Mouse (Mus musculus) brown adipose tissue, adult 24 weeks (tissue): ENCODE results near the gene Slc9c1. TPM values are rescaled to one million over a fixed set of nuclear protein-coding genes. Genes with fewer than 3 reads are reported as not detected.

Experiments used
- H3K27ac ChIP-seq: fragments of 200-500 bp; replicated peaks from 2 replicates; pipeline ENCODE4 v1.5.1; 2012; ENCODE audit warnings: low read depth, mild to moderate bottlenecking, low read length
- H3K4me1 ChIP-seq: fragments of 200-500 bp; 2 replicates; pipeline ENCODE4 v1.6.1; 2012; ENCODE audit warnings: low read length, mixed read lengths; ENCODE audit not compliant: control insufficient read depth, insufficient read depth, insufficient read length
- H3K4me3 ChIP-seq: fragments of 200-500 bp; 2 replicates; pipeline ENCODE4 v1.5.1; 2012; ENCODE audit warnings: low read depth, mild to moderate bottlenecking, low read length, moderate library complexity; ENCODE audit not compliant: insufficient read depth
- polyA plus RNA-seq: library from polyadenylated mRNA; stranded (reverse); fragments of >200 nt; gene quantifications from 2 replicates; pipeline ENCODE4 v1.2.4, GENCODE M21; 2012; ENCODE audit not compliant: missing spikeins, insufficient read depth, insufficient read length

Gene Slc9c1
- polyA plus RNA-seq, 1 experiment = not detected

DNA sequence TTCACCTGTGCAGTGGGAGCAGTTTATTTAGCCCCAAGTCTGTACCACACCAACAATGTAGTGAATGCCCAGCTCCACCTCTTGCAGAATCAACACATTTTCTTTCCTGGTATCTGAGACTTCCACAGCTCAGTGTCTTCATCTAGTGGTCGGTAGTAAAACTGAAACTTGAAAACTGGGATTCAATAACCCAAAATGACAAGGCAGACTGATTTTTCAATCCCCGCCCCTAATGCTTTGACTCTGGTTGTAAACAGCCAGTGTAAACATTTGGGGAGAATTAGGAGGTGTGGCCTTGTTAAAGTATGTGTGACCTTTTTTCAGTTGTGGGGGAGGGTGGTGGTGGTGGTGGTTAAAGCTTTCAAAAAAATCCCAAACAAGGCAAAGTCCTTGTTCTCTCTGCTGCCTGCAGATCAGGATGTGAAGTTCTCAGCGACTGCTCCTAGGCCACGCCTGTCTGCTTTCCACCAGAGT lies 73.4 kb downstream of the Slc9c1 start:
- Histone ChIP-seq H3K27ac (peak overlapping the region; percentile 42), H3K4me3 (0 out of 2 replicates have a peak overlapping the region, but pooled peaks have one; percentile 19), H3K4me1 (no peaks in the 10 kb centered on the region)

DNA sequence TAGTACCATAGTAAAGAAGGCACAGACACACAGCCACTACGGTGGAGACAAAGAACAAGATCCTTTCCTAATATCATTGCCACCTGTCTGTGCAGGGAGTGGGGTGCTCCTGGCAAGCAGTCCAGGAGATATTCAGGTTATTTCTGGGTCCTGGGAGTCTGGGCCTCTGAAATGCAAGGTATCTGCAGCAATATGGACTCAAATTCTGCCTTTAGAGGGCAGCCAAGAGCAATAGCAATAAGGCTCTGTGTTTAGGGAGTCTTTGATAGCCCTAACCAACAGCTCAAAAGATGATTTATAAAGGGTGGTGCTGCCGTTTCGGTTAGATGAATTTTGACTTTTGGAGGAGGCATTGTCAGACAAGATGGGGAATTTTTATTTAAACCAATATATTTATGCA lies 74.2 kb downstream of the Slc9c1 start:
- H3K27ac ChIP-seq = no peak overlapping the region
- no peak overlapping the region for H3K4me3 ChIP-seq

DNA sequence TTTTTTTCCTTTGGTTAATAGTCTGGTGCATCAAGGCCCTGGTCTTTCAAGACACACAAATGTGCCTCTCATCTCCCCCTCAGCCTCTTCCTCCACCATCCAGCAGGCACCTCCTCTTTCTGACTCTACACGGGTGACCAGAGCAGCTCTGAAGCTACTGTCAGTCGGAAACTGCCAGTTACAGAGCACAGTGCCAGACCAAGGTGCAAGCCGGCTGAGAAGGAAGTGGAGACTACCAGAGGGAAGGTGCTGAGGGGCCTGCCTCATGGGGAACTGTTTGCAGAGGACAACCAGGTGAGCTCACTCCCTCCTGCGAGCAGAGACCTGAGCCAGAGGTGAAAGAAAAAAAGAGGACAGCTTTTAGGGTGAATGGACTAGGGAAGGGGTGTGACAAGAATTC lies 75.2 kb downstream of the Slc9c1 start, which contains the start of gene Gcsam:
TSS of gene Gcsam (plus strand) at position 114 of the 400 bp plus-strand sequence.
- Histone ChIP-seq H3K4me3 (no peak within 1 kb of the TSS), H3K4me1 (no peaks in the 10 kb centered on the region), H3K27ac (no peak within 1 kb of the TSS)

More for the DNA sequence above, 74.2 kb downstream of the Slc9c1 start:
- no peaks in the 10 kb centered on the region for H3K4me1 ChIP-seq

DNA sequence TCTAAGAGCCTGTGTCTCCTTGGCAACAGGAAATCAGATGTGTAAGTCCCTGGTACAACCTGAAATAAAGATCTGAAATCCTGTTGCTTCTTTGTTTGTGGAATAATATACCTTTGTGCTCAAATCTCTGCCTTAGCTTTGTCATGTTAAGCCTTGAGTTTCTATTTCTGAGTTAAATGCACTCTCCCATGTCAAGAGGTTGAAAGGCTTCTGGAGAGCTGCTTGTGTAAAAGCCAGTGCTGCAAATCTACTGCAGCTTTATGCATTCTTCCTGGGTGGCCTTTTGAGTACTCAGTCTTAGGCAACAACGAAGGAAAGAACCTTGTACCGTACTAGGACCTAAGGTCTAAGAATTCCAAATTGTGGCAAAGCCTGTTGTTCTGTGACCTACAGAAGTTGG lies 78.1 kb downstream of the Slc9c1 start:
- Histone ChIP-seq H3K4me1 (no peaks in the 10 kb centered on the region), H3K27ac (no peak overlapping the region), H3K4me3 (no peak overlapping the region)

DNA sequence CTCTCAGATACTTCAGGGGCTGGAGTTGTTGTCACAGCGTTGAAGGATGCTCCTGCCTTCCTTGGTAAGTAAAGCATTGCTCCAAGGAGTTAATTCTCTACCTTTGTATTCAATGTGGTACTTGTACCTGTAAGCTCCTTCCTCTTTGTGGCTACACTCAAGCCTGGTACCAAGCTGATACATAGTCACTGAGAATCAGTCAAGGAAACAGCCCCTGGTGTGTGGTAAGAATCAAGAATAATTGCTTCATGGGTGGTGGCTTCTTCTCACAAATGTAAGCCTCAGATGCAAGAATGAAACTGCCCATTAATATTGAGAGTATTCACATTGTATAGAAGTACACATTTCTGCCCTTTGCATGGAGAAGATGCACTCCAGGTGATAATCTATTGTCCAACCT lies 80.8 kb downstream of the Slc9c1 start:
- no peaks in the 10 kb centered on the region for H3K4me1 ChIP-seq

DNA sequence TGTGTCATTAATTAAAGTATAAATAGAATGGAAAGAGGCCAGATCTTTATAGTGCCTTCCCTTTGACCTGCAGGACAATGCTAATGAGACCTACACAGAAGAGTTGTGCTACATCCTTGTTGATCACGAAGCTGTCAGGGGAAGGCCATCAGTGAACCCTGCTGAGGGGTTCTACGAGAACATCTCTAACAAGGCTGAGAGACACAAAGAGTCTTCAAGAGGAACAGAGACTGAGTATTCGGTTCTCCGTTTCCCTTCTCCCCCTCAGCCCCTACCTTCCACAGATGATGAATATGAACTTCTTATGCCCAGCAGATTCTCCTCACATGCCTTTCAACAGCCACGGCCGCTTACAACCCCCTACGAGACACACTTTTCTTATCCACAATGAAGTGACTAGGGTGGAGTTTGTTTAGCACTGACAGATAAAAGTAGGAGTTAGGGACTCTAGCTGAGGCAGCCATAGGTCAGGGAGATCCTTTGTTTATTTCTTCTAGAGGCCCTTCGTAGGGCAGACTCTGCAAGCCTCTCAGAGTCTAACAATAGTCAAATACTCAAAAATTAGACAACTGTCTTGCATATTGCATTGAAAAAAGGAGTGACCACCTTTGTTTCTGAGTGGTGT lies 84.8 kb downstream of the Slc9c1 start:
- no peak overlapping the region for H3K27ac ChIP-seq
- no peaks in the 10 kb centered on the region for H3K4me1 ChIP-seq
- no peak overlapping the region for H3K4me3 ChIP-seq

More for the DNA sequence above, 80.8 kb downstream of the Slc9c1 start:
- Histone ChIP-seq H3K27ac (no peak overlapping the region), H3K4me3 (no peak overlapping the region)

DNA sequence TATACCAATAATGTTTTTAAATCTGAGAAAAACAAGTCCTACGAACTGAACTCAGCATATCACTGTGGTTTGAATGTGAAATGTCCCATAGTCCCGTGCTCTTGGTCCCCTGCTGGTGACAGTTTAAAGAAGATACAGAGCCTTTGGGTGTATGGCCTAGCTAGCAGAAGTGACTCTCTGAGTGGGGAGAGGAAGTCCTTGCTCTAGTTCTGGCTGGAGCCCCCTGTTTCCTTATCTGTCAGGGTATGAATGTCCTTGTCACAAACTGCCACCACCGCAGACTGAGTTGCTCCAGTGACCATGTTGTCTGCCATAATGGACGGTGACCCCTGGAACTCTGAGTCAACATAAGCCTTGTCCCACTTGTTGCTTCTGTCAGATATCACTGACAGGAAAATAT lies 88.1 kb downstream of the Slc9c1 start:
- Histone ChIP-seq H3K4me1 (no peaks in the 10 kb centered on the region), H3K27ac (no peak overlapping the region), H3K4me3 (no peak overlapping the region)

DNA sequence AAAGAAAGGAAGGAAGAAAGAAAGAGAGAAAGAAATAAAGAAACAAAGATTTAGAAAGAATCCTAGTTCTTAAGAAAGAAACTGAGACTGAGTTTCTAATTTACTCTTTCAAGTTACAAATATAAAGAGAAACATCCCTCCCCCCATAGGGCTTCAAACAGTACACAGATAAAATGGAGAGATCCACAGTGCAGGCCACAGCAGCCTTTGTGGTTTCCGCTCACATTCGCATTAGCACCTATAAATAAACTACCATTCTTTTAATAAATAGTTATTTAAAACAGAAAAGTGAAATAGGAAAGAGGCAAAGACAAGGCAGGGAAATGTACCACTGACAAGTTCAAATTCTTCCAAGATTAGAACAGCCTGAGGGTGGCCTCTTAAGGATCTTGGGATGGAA lies 89.7 kb downstream of the Slc9c1 start:
- H3K4me1 ChIP-seq = no peaks in the 10 kb centered on the region
- no peak overlapping the region for H3K27ac ChIP-seq
- H3K4me3 ChIP-seq = no peak overlapping the region

DNA sequence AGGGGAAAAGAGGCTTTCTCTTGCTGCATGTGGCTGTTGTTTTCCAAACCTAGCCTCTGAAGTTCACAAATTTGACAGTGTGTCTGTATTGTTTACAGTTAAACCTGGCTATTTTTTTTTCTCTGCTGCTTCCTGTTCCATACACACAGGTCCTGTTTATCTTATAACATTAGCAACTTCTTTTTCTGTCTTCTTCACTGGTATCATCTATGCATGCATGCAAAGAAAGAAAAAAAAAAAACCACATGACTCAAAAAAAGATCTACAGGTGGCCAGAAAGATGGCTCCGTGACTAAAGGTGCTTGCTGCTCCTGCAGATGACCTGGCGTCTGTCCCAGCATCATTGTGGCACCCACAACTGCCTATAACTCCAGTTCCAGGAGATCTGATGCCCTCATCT lies 90.2 kb downstream of the Slc9c1 start:
- Histone ChIP-seq H3K27ac (no peak overlapping the region), H3K4me3 (no peak overlapping the region), H3K4me1 (no peaks in the 10 kb centered on the region)

DNA sequence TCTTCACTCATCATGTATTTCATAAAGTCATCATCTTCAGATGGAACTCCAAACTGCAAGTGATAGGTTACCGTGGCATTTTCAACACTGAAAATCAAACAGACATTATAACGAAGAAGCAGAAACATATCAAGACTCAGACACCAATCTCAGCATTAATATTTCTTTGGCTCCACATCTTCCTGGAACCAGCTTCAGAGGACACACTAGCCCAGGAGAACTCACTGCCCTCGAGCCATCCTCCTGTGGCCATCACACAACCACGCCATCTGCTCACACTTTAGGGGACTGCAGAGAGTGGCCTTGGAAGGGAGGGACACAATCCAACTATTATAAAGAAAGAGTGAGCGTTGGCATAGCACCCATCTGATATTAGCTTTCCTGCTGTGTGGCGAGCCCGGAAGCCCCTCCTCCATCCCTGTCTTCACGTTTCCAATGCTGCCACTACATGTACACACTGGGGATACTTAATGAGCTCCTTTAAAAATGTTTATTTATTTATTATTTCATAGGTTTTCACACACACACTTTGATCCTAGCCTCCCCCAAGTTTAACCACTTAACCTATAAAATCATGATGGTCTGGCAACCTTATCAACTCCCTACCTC lies 94.5 kb downstream of the Slc9c1 start:
- Histone ChIP-seq H3K4me3 (no peak overlapping the region), H3K27ac (no peak overlapping the region), H3K4me1 (no peaks in the 10 kb centered on the region)

DNA sequence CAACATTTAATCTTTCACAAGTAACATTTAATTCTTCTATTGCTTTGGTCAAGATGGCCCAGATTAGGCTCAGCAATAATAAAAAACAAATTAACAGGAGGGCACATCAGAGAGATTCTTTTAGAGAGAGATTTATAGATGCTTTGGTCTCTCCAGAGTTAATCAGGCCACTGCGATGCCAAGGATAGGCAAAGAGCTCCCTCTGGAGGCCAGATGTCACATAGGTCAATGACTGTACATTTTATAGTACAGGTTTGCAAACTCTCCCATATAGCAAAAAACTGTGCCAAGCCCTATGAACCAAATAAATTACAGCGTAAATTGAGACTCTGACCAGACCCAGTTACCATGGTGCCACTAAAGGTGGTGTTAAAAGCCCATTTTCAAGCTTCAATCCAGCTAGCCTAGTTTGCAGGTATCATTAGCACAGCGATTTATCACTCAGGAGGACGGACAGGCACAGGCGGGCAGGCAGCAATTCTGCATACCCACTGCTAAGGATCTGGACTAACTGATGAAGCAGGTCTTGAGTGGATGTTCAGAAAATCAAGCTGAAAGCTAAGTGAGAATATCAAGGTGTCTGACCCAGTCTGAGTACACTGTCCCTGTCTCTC lies 95.3 kb downstream of the Slc9c1 start:
- Histone ChIP-seq H3K27ac (no peak overlapping the region), H3K4me3 (no peak overlapping the region), H3K4me1 (no peaks in the 10 kb centered on the region)

DNA sequence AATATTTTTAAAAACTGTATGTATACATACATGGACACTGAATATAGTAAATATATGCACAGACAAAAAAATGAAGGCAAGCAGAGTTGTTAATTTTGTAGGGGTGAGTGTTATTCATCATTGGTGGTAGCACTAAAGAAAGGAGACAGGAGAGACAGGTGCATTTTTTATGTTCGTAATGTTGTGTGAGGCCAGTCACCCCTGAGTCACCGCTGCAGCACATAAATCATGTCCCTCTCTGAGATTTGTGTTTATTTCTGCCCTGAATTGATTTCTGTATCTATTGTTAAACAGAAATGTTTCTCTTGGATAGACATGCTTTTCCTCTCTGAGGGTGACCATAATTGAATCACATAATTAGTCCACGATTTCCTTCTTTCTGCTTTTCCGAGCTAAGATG lies 97.3 kb downstream of the Slc9c1 start:
- H3K27ac ChIP-seq = no peak overlapping the region
- no peaks in the 10 kb centered on the region for H3K4me1 ChIP-seq
- no peak overlapping the region for H3K4me3 ChIP-seq

DNA sequence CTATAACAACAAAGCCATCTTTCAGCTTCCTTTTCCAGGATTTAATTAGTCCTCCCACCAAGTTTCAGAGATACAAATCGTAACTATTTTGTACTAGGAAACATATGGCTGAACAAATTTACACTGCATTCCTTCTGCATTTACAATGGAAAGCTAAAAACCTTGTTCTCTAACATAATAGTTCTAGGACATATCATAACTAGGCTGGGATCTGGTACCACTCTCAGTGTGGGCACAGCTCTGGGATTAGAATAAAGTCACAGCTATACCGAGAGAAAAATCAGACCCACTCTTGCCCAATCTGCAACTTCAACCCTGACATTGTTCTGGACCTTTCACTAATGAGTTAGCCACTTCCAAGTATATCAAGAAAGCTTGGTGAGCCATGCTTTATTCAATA lies 100.7 kb downstream of the Slc9c1 start:
- Histone ChIP-seq H3K27ac (no peak overlapping the region), H3K4me3 (no peak overlapping the region), H3K4me1 (no peaks in the 10 kb centered on the region)

DNA sequence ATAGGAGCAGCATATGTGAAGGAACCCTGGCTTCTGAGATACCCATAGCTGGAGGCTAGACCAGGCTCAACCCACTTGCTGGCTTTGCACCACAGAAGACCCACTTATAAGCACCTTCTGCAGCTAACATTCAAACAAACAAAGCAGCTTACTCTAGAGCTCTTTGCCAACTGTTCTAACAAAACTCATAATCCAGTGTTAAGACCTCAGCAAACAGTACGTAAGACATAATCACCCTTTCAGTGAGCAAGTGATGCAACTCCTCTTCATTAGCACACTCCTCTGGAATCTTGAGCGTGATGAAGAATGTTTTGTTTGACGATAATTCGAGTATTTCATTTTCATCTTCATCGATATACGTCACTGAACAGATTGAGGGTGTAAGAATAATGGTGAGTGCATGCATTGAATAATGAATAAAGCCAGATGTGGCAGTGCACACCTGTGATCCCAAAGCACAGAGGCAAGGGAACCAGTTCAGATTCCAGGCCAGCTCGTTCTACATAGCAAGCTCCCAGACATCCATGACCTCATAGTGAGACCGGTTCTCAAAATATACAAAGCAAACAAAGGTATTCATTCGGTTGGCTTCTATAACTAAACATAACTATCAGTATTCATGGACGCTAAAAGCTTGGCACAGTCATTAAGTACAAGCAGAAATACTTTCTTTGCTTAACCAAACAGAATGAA lies 105.1 kb downstream of the Slc9c1 start:
- no peak overlapping the region for H3K27ac ChIP-seq
- H3K4me1 ChIP-seq = peaks cover 2% of the 10 kb centered on the region; the same call in 1 of the 2 replicates
- H3K4me3 ChIP-seq = no peak overlapping the region

DNA sequence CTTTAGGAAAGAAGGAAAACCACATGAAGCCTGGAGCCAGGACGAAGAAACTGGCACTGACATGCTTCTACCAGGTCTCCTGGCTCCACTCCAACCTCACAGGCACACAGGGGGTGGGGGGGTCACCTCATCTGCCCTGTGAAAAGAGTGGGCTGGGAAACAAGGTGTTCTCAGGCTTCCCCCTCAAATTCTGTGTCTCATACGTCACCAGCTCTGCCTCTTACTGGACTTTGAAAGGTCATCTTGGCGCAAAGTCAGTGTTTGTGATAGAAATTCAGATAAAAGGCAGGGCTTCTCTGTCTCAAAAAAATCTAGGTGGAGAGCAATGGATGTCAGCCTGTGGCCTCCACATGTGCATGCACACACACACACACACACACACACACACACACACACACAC lies 106.2 kb downstream of the Slc9c1 start:
- peaks cover 2% of the 10 kb centered on the region; the same call in 1 of the 2 replicates for H3K4me1 ChIP-seq
- H3K4me3 ChIP-seq = no peak overlapping the region
- H3K27ac ChIP-seq = no peak overlapping the region
